Comparison of ENCODE assay signal across 17 mouse cellular contexts in the genomic region with DNA sequence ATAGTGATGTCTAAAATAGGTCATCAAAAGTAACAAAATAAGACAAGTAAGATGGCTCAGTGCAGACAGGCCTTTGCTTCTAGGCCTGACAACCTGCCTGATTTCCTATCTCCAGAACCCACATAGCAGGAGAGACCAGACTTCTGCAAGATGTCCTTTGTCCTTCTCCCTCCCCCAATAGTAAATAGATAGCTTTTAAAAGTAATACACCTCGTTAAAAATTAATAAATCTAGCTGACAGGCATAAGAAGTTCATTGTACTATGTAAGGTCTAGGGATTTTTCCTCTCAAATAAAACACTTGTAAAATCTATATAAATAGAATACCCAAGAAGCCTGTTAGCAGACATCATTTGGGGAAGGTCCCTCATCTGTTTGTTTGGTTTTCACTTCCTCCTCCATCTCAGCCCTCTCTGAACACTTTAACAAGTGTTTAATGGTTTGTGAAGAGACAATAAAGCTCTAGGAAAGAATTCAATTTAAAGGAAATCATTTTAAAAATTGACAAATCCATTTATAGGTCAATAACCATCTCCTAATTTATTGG.
"Had no signal": no experiment of that assay in that cellular context is flagged by ENCODE, and none has a peak within 500 bp of the region (broad histone marks: within the 10 kb centered on the region; RNA-seq: fewer than 3 reads in every experiment).

No protein-coding gene starts in this region.

- H3K27me3 ChIP-seq: kidney, embryonic 15.5 days; liver, embryonic 12.5 days; liver, embryonic 15.5 days; megakaryocyte, embryonic 14.5 days had no signal

- H3K36me3 ChIP-seq: kidney, embryonic 15.5 days; liver, embryonic 12.5 days; liver, embryonic 15.5 days; lung, embryonic 15.5 days had no signal

- ATAC-seq: liver, embryonic 12.5 days had no signal

- H3K4me1 ChIP-seq: liver, embryonic 12.5 days; liver, embryonic 15.5 days; megakaryocyte, embryonic 14.5 days had no signal

- DNase-seq: kidney, adult 8-10 months; kidney, postnatal 10 days; kidney, postnatal 36 days; layer of hippocampus, postnatal 36 days; lung, adult 18-20 months; lung, postnatal 10 days; lung, postnatal 36 days; midbrain, embryonic 14.5 days; thymus, adult 18-20 months; thymus, postnatal 36 days had no signal

- H3K9me3 ChIP-seq: kidney, embryonic 15.5 days; liver, embryonic 12.5 days; liver, embryonic 15.5 days; lung, embryonic 15.5 days; megakaryocyte, embryonic 14.5 days had no signal

- H3K4me2 ChIP-seq: kidney, embryonic 15.5 days; liver, embryonic 12.5 days; liver, embryonic 15.5 days; lung, embryonic 15.5 days; midbrain, embryonic 11.5 days had no signal

- H3K9ac ChIP-seq: kidney, embryonic 15.5 days; liver, embryonic 12.5 days; liver, embryonic 15.5 days; lung, embryonic 15.5 days had no signal

- H3K4me3 ChIP-seq: kidney, embryonic 15.5 days; left cerebral cortex, adult 2 months; liver, embryonic 12.5 days; liver, embryonic 15.5 days; lung, embryonic 15.5 days; megakaryocyte, embryonic 14.5 days had no signal

- H3K27ac ChIP-seq: kidney, embryonic 15.5 days; left cerebral cortex, adult 2 months; liver, embryonic 12.5 days; liver, embryonic 15.5 days; lung, embryonic 15.5 days had no signal
